Mouse (Mus musculus): Measurements from ENCODE around the gene Actn2.

Gene Actn2

GRCm38 (mm10) chr13:12257391-12258380 is 82.9 kb downstream of the Actn2 start, which contains the start of gene Mtr:
Gene Mtr, minus strand, starts transcription at chr13:12258113.
- CTCF ChIA-PET = interaction anchor here (1.1 kb wide), 1 partner anchor 138 kb away, joined by 3 read pairs; the partner anchor contains the start of gene Heatr1

- CTCF ChIA-PET = interaction anchor here (1.1 kb wide), 1 partner anchor 139 kb away, joined by 3 read pairs; the partner anchor contains the start of gene Heatr1
Measured at GRCm38 (mm10) chr13:12256871-12257390, 83.6 kb downstream of the Actn2 start.

GRCm38 (mm10) chr13:12255911-12256705 is 84.5 kb downstream of the Actn2 start:
- CTCF ChIA-PET = no interaction called here

- CTCF ChIA-PET = no interaction called here
Measured at GRCm38 (mm10) chr13:12250496-12250895, 90.1 kb downstream of the Actn2 start.

GRCm38 (mm10) chr13:12249195-12249898 is 91.2 kb downstream of the Actn2 start:
- CTCF ChIA-PET = no interaction called here

- CTCF ChIA-PET = no interaction called here
Measured at GRCm38 (mm10) chr13:12245938-12246337, 94.6 kb downstream of the Actn2 start.

- CTCF ChIA-PET = no interaction called here
Measured at GRCm38 (mm10) chr13:12243991-12244390, 96.6 kb downstream of the Actn2 start.

GRCm38 (mm10) chr13:12232141-12232540 is 108.4 kb downstream of the Actn2 start:
- CTCF ChIA-PET = no interaction called here

GRCm38 (mm10) chr13:12228248-12228647 is 112.3 kb downstream of the Actn2 start:
- CTCF ChIA-PET = interaction anchor here (0.6 kb wide), 1 partner anchor 55 kb away, joined by 23 read pairs; no protein-coding TSS in a partner anchor

- CTCF ChIA-PET = interaction anchor here (0.6 kb wide), 1 partner anchor 54 kb away, joined by 23 read pairs; no protein-coding TSS in a partner anchor
Measured at GRCm38 (mm10) chr13:12227606-12228005, 113.0 kb downstream of the Actn2 start.
